Mouse (Mus musculus) heart, embryonic 10.5 days (tissue): ENCODE measurements at regions not wholly inside any gene's neighbourhood (a gene's known extent, or its start where the extent isn't known, plus 50 kb on each side); places are given as distances from the start of the nearest gene placed in this dataset.
"Not testable (repeated sequence)": the region's sequence is repeated elsewhere in the genome, so short reads cannot be mapped to it uniquely, and the experiment has no call there.

ENCODE experiments used
- DNase-seq: peaks from one replicate; pipeline ENCODE4 v3.0.0-alpha.2; 2017; ENCODE audit warnings: low spot score
- H3K27ac ChIP-seq: fragments of 300-500 bp; sonication (generic); 2 replicates; pipeline ENCODE4 v1.5.1; 2016; ENCODE audit warnings: mild to moderate bottlenecking
- H3K27me3 ChIP-seq: fragments of 300-500 bp; sonication (generic); 2 replicates; pipeline ENCODE4 v1.6.1; 2016; ENCODE audit warnings: mild to moderate bottlenecking; ENCODE audit not compliant: poor library complexity, insufficient read depth, severe bottlenecking
- H3K36me3 ChIP-seq: fragments of 300-500 bp; sonication (generic); 2 replicates; pipeline ENCODE4 v1.6.1; 2016; ENCODE audit warnings: mild to moderate bottlenecking, moderate library complexity
- H3K4me1 ChIP-seq: fragments of 300-500 bp; sonication (generic); 2 replicates; pipeline ENCODE4 v1.6.1; 2016; ENCODE audit warnings: mild to moderate bottlenecking
- H3K4me3 ChIP-seq: fragments of 300-500 bp; sonication (generic); 2 replicates; pipeline ENCODE4 v1.5.1; 2016; ENCODE audit warnings: mild to moderate bottlenecking, moderate library complexity
- H3K9me3 ChIP-seq: fragments of 300-500 bp; sonication (generic); 2 replicates; pipeline ENCODE4 v1.6.1; 2016; ENCODE audit warnings: mild to moderate bottlenecking, moderate library complexity
- WGBS: fragments of 180-500 bp; shearing (Covaris S2); methylation state at CpG from one replicate; pipeline ENCODE4 v1.1.7; 2016; 5-methylcytosine and 5-hydroxymethylcytosine counted together

DNA sequence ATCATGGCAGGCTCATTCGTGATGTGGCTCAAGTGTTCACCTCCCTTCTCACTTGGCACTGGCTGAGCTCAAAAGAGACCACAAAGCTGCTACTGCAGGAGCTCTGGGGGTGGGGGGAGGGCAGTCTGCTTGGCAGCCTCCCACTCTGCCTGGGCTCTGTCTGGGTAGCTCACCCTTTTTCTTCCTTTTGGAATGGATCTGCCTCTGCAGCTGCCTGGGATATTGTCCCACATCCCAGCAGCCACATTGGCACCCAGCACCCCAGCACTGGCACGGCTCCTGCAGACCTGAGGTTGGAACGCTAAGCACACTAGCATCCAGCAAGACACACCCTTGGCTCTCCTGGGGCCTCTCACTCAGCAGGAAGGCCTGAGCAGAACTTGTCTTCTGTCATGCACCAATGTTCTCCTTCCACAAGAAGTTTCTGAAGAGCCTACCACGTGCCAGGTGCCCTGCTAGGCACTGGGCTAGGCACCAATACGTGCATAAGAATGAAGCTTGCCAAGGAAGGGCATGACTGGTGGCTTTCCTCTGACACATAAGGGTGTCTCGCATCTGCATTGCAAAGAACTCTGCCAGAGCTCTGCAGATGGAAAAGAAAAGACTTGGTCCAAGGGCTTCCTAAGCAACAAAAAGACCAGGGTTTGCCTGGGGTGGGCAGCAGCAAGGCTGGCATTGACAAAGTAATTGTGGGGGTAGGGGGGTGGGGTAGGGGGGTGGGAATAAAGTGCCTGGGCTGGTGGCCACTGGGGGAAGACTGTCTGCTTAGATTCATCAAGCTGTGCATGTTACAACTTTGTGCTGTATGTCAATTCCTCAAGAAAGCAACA is 112.1 kb upstream of the Sipa1l1 start:
- not testable (repeated sequence) for H3K27me3 ChIP-seq, H3K4me3 ChIP-seq, H3K9me3 ChIP-seq, DNase-seq, H3K36me3 ChIP-seq, H3K4me1 ChIP-seq, H3K27ac ChIP-seq
- no CpG with 5 or more reads among the region's 6 CpGs for WGBS

DNA sequence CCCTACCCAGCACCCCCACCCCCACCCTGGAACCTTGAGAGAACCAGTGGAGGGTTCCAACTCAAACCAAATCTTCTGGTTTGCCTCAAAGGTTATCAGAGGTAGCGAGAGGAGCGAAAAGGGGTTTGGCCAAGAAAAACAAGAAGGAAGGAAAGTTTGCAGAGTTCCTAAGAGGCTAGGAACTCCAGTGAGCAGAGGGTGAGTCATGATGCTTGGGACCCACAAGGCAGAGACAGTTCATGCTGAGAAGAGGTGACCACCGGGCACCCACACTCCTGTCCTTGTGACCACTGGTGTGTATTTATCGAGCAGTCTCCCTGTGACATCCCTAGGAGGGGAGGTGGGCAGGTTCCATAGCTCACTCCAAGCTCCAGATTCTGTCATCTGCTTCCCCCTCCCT is 104.1 kb upstream of the Sipa1l1 start:
- WGBS: 70% methylated on average over 4 of the region's 4 CpGs
- H3K9me3 ChIP-seq: no peaks in the 10 kb centered on the region; the same call in 1 of the 2 replicates
- DNase-seq: no peak
- peaks cover 14% of the 10 kb centered on the region for H3K4me1 ChIP-seq
- no peak overlapping the region for H3K27ac ChIP-seq
- H3K4me3 ChIP-seq: no peak overlapping the region
- H3K27me3 ChIP-seq: no peaks in the 10 kb centered on the region
- no peaks in the 10 kb centered on the region for H3K36me3 ChIP-seq

DNA sequence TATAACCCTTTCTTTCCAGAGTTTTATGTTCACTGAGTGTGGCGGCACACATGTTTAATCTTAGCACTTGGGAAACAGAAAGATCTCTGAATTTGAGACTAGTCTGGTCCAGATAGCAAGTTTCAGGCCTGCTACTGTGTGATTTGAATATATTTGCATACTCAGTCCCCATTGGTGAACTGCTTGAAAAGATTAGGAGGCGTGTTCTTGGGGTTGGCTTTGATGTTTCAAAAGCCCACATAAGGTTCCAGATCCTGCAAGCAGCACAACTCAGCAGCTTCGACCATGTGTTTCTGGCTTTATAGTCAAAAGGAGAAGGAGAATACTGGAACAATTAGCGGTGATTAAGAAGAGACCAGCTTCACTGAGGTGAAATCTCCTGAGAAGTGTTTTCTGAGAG is 102.3 kb upstream of the Sipa1l1 start:
- Histone ChIP-seq H3K36me3 (no peaks in the 10 kb centered on the region), H3K4me1 (peaks cover 14% of the 10 kb centered on the region), H3K4me3 (no peak overlapping the region), H3K9me3 (no peaks in the 10 kb centered on the region; the same call in 1 of the 2 replicates), H3K27ac (no peak overlapping the region), H3K27me3 (no peaks in the 10 kb centered on the region)
- 46% methylated on average over 4 of the region's 4 CpGs for WGBS
- no peak for DNase-seq

DNA sequence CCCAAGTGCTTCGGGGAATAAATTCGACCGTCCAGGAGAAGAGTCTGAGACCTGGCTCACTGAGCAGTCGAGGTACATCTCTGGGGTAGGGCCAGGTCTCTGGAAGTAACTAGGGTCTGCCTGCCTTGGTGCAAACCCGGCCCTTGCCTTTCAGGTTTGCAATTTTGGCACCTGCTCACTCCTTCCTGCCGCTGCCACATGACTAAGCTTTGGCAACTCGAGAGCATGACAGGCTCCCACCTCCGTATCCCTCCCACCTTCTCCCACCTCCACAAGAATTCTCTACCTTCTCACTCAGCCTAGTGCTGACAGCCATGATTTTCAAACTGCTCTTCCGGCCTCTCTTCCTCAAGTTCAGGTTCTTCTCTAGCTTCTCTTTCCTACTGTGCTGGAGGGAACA is 99.5 kb upstream of the Sipa1l1 start:
- no peaks in the 10 kb centered on the region for H3K36me3 ChIP-seq
- H3K27me3 ChIP-seq: no peaks in the 10 kb centered on the region
- H3K4me3 ChIP-seq: no peak overlapping the region
- H3K4me1 ChIP-seq: peaks cover 18% of the 10 kb centered on the region
- no peak overlapping the region for H3K27ac ChIP-seq
- WGBS: 83% methylated on average over 9 of the region's 9 CpGs
- no peak for DNase-seq
- no peaks in the 10 kb centered on the region; the same call in 1 of the 2 replicates for H3K9me3 ChIP-seq

DNA sequence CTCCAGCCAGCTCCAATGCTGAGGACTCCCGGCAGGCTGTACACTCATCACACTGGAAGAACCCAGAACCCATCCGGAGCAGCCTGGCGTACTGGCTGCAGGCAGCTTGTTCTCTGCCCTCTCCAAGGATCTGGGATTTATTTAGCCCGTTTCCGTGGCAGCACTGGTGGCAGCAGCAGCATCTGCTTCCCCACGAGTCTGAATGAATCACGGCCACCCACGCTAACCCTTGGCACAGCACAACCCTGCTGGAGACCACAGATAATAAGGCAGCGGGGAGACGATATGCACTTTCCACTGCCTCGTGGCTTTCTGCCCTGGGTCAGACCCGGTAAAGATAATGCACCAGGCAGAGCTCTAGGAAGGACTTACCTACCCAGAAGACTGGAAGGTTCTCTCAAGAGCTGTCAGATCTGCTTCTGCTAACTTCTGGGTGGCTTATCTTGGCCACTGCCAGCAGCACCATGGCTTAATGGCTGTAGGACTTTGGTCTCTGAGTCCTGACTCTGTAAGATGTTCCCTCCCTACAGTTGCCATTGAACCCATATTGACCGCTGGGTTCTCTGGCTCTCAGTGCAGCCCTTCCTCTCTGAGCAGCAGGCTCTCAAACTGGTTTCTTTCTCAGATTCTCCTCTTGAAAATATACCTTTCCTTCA is 96.2 kb upstream of the Sipa1l1 start:
- H3K9me3 ChIP-seq: no peaks in the 10 kb centered on the region; the same call in 1 of the 2 replicates
- H3K27me3 ChIP-seq: no peaks in the 10 kb centered on the region
- no peaks in the 10 kb centered on the region for H3K36me3 ChIP-seq
- 56% methylated on average over 13 of the region's 13 CpGs for WGBS
- H3K27ac ChIP-seq: no peak overlapping the region
- peaks cover 14% of the 10 kb centered on the region; the same call in 1 of the 2 replicates for H3K4me1 ChIP-seq
- DNase-seq: no peak
- H3K4me3 ChIP-seq: no peak overlapping the region

DNA sequence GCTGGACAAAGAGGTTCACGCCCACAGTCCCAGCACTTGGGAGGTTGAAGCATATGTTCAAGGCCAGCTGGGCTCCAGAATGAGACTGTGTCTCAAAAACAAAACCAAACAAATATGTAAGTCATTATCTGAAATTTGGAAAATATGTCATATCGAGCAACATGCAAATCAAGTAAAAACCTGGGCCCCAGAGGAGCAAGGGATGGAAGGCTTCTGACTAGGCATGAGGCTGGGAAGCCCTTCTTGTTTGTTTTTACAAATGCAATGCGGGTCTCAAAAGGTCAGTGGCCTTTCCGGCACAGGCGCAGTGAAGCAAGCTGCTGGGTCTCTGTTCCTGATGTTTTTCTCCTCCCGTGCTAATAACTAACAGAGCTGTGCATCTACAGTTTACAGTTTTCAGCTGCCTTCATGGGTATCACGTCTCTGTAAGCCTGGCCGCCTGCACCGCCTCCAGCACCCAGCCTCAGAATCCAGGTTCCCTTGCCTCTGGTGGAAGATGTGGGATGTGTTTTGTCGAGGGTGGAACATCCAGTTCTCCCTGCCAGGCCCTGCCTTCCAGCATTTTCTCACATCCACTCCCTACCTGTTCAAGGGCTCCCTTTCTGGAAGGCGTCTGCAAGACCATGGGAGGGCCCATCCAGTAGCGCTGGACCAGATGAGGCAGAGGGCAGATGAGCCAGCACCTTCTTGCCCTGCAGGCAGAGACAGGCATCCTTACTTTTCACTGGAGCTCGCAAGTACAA is 93.5 kb upstream of the Sipa1l1 start:
- Histone ChIP-seq H3K36me3 (no peaks in the 10 kb centered on the region), H3K27ac (peak overlapping the region; percentile 32; the same call in 1 of the 2 replicates), H3K9me3 (no peaks in the 10 kb centered on the region), H3K27me3 (no peaks in the 10 kb centered on the region), H3K4me3 (no peak overlapping the region), H3K4me1 (peaks cover 14% of the 10 kb centered on the region; the same call in 1 of the 2 replicates)
- no peak for DNase-seq
- WGBS: 59% methylated on average over 13 of the region's 13 CpGs

DNA sequence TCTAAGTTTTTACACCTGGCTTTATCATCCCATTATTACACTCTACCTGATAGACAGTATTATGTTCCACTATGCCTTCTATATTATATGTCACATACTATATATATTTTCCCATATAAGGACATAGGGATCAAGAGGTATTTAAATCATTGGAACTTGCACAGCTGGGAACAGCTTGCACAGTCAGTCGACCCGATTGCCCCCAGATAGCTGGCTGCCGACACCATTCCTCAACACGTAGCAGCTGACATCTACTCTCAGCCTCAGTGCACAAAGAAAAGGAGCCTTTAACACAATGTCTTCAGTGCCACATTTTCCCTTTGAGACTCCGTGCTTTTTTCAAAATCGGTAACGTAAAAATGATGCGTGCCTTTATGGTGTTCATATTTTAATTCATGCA is 92.4 kb upstream of the Sipa1l1 start:
- WGBS: 60% methylated on average over 8 of the region's 8 CpGs
- DNase-seq: no peak

DNA sequence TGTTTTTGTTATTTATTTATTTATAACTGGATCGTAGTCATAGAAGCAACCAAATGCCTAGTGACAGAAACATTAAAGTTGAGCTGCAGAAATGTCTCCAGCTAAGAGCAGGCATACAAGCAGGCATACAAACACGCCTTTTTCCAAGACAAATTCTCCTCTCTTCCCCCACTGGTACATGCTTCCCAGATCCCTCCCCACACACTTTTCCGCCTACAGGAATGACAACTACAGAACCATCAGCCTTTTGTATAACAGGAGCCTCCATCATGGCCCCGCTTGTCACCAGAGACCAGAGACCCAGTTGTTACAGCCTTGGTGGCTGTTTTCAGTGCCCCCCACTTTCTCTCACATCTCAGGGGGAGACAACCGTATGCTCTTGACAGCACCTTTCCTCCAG is 91.2 kb upstream of the Sipa1l1 start:
- Histone ChIP-seq H3K27ac (no peak overlapping the region; the same call in 1 of the 2 replicates), H3K36me3 (no peaks in the 10 kb centered on the region), H3K4me1 (peaks cover 10% of the 10 kb centered on the region; the same call in 1 of the 2 replicates), H3K4me3 (no peak overlapping the region), H3K9me3 (no peaks in the 10 kb centered on the region), H3K27me3 (no peaks in the 10 kb centered on the region)
- no peak for DNase-seq
- 79% methylated on average over 5 of the region's 5 CpGs for WGBS

More for the DNA sequence above, 92.4 kb upstream of the Sipa1l1 start:
- Histone ChIP-seq H3K36me3 (no peaks in the 10 kb centered on the region), H3K27ac (no peak overlapping the region), H3K27me3 (no peaks in the 10 kb centered on the region), H3K9me3 (no peaks in the 10 kb centered on the region), H3K4me3 (no peak overlapping the region), H3K4me1 (peaks cover 14% of the 10 kb centered on the region; the same call in 1 of the 2 replicates)

DNA sequence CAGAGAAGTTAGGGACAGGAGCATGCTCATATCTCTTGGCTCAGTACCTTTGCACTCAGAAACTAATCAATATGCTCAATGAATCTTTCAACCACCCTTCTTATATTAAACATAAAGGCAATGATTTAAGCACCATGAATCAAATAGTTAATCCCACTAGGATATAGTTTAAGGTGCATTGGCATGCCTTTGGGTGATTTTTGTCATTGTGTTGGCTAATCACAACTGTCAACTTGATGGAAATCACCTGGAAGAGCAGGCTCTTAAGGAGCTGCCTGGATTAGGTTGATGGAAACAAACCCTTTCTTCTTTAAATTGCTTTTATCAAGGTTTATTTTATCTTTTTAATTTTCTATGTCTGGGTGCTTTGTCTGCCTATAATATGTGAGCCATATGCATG is 90.4 kb upstream of the Sipa1l1 start:
- peaks cover 7% of the 10 kb centered on the region; the same call in 1 of the 2 replicates for H3K4me1 ChIP-seq
- H3K9me3 ChIP-seq: no peaks in the 10 kb centered on the region
- DNase-seq: no peak
- H3K36me3 ChIP-seq: no peaks in the 10 kb centered on the region
- no peaks in the 10 kb centered on the region for H3K27me3 ChIP-seq
- no peak overlapping the region for H3K4me3 ChIP-seq
- no peak overlapping the region for H3K27ac ChIP-seq

DNA sequence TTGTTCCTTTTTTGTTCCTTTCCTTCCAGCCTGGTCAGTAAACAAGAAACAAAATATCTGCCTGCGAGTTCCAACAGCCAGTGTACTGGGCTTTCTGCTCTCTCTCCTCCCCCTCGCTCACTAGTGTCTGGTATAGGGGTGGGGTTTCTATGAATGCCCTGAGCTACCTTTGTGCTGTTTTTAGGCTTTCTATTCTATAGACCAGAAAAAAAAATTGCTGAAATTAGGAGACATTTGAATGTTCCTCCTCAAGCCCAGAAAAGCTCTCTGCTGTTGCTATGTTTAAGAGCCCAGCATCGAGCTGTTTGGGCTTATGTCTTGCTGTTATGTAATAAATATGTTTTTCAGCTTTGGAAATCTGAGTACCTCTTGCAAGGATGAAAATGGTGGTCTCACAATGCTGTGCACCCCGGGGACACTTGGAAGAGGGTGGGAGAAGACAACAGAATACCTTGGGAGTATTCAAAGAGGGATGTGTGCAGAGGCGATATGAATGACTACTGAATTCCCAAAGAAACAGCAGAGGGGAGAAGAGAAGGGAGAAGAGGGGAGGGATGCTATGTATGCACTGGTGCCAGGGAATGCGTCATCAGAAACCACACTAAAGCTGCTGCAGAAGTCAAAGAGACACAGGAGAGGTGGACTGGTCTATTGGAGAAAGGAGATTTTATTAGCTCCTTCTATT is 88.8 kb upstream of the Sipa1l1 start:
- no peak overlapping the region for H3K4me3 ChIP-seq
- no peaks in the 10 kb centered on the region for H3K9me3 ChIP-seq
- H3K27me3 ChIP-seq: no peaks in the 10 kb centered on the region
- WGBS: 82% methylated on average over 6 of the region's 6 CpGs
- no peak for DNase-seq
- peaks cover 7% of the 10 kb centered on the region; the same call in 1 of the 2 replicates for H3K4me1 ChIP-seq
- no peak overlapping the region for H3K27ac ChIP-seq
- no peaks in the 10 kb centered on the region for H3K36me3 ChIP-seq

DNA sequence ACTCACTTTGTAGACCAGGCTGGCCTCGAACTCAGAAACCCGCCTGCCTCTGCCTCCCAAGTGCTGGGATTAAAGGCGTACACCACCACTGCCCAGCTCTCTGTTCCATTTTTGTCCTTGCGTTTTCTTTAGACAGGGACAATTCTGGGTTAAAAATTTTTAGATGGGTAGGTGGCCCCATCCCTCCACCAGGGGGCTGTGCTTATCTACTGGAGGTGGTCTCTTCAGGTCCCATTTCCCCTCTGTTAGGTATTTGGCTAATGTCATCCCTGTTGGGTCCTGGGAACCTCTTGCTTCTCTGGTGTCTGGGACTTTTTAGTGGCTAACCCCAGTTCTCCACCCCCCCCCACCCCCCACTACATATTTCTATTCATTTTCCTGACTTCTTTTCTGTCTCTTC is 86.5 kb upstream of the Sipa1l1 start:
- H3K9me3 ChIP-seq, H3K27me3 ChIP-seq, H3K36me3 ChIP-seq, DNase-seq, H3K4me1 ChIP-seq, H3K27ac ChIP-seq, H3K4me3 ChIP-seq: not testable (repeated sequence)
- 88% methylated on average over 4 of the region's 4 CpGs for WGBS

DNA sequence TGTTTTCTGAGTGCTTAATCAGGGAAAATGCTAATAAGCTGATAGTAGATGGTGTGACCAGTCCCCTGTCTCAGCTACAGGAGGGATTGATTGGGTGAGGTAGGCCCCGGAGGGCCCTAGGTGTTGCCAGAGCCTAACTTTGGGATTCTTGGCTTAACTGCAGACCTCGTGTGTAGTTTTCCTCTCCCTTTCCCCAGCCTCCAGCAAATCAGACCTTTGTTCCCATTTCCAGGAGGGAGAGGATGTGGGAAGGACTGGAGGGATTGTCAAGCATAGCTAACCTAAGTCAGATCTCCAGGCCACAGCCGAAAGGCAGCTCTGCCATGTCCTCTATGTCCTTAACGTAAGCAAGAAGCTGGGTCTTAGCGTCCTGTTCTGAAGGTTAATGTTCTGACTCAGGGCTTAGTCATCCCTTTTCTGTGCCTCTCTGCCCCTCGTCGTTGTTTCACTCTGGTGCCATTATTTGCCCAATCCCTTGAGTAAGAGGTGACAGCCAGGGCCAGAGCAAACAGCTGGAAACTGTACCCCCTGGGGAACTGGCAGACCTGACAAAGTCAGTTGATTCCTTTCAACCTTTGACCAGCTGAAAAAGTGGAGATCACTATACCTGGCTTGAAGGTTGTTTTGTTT is 83.2 kb upstream of the Sipa1l1 start:
- WGBS: 35% methylated on average over 7 of the region's 7 CpGs
- no peaks in the 10 kb centered on the region for H3K9me3 ChIP-seq

More for the DNA sequence above, 83.2 kb upstream of the Sipa1l1 start:
- Histone ChIP-seq H3K27me3 (no peaks in the 10 kb centered on the region), H3K36me3 (no peaks in the 10 kb centered on the region), H3K4me1 (peaks cover 7% of the 10 kb centered on the region; the same call in 1 of the 2 replicates), H3K4me3 (no peak overlapping the region), H3K27ac (0 out of 2 replicates have a peak overlapping the region, but pooled peaks have one; percentile 25)
- no peak for DNase-seq
